Mouse (Mus musculus): ENCODE measurements at regions not wholly inside any gene's neighbourhood (a gene's known extent, or its start where the extent isn't known, plus 50 kb on each side); places are given as distances from the start of the nearest gene placed in this dataset.
A peak's percentile ranks its signal among the peaks of the same experiment; 100 is the strongest.

- DNase-seq (ENCODE audit: low read depth, low spot score): no peak
These were observed 71.6 kb upstream of the Hand1 start for GRCm38 (mm10) chr11:57904216-57904615.

GRCm38 (mm10) chr11:57899335-57899734 is 66.7 kb upstream of the Hand1 start:
- no peak for DNase-seq (ENCODE audit: low read depth, low spot score)

GRCm38 (mm10) chr11:57895497-57895896 is 62.9 kb upstream of the Hand1 start:
- no peak for DNase-seq (ENCODE audit: low read depth, low spot score)

GRCm38 (mm10) chr11:57882736-57883635 is 50.4 kb upstream of the Hand1 start:
- peak; percentile 63 for DNase-seq (ENCODE audit: low read depth, low spot score)
